Mouse (Mus musculus) midbrain, embryonic 11.5 days (tissue): ENCODE results near the gene Pip5k1b. TPM values are rescaled to one million over a fixed set of nuclear protein-coding genes. Genes with fewer than 3 reads are reported as not detected.
A peak's percentile ranks its signal among the peaks of the same experiment; 100 is the strongest.

Experiments used
- ATAC-seq: fragments of 200-750 bp; cut with Nextera tagmentation; 2 replicates; pipeline ENCODE4 v1.8.0; 2017; ENCODE audit warnings: moderate TSS enrichment, moderate library complexity; ENCODE audit not compliant: low FRiP score
- DNase-seq: peaks from one replicate; pipeline ENCODE4 v3.0.0; 2015; ENCODE audit warnings: low spot score; ENCODE audit errors: missing footprints
- H3K27ac ChIP-seq: fragments of 300-500 bp; sonication (generic); 2 replicates; pipeline ENCODE4 v1.5.1; 2014; ENCODE audit warnings: low read depth, low read length
- H3K27me3 ChIP-seq: fragments of 300-500 bp; sonication (generic); 2 replicates; pipeline ENCODE4 v1.6.1; 2014; ENCODE audit warnings: mild to moderate bottlenecking, low read length, moderate library complexity, mixed read lengths; ENCODE audit not compliant: control insufficient read depth, insufficient read depth
- H3K36me3 ChIP-seq: fragments of 300-500 bp; sonication (generic); 2 replicates; pipeline ENCODE4 v1.6.1; 2014; ENCODE audit warnings: mild to moderate bottlenecking, low read length, moderate library complexity, mixed read lengths; ENCODE audit not compliant: control insufficient read depth, insufficient read depth
- H3K4me1 ChIP-seq: fragments of 300-500 bp; sonication (generic); 2 replicates; pipeline ENCODE4 v1.6.1; 2014; ENCODE audit warnings: low read length; ENCODE audit not compliant: control insufficient read depth, insufficient read depth
- H3K4me2 ChIP-seq: fragments of 300-500 bp; sonication (generic); 2 replicates; pipeline ENCODE4 v1.6.1; 2014; ENCODE audit warnings: mild to moderate bottlenecking, moderate library complexity
- H3K4me3 ChIP-seq: fragments of 300-500 bp; sonication (generic); 2 replicates; pipeline ENCODE4 v1.5.1; 2014; ENCODE audit warnings: low read depth, low read length
- H3K9ac ChIP-seq: fragments of 300-500 bp; sonication (generic); 2 replicates; pipeline ENCODE4 v1.6.1; 2014; ENCODE audit warnings: low read length
- H3K9me3 ChIP-seq: fragments of 300-500 bp; sonication (generic); 2 replicates; pipeline ENCODE4 v1.6.1; 2016; ENCODE audit warnings: low read length; ENCODE audit not compliant: control insufficient read depth
- WGBS: fragments of 180-500 bp; shearing (Covaris S2); extraction: QIAGEN DNeasy Blood & Tissue Kit; methylation state at CpG from one replicate; pipeline ENCODE4 v1.1.7; 2014; 5-methylcytosine and 5-hydroxymethylcytosine counted together
- polyA plus RNA-seq: library from polyadenylated mRNA; unstranded; fragments of >200 nt; fragmentation: Nextera tagmentation; extraction: Ambion mirVana; gene quantifications from 2 replicates; pipeline ENCODE4 v1.2.1, GENCODE M21; 2014

Gene Pip5k1b
- polyA plus RNA-seq, 1 experiment from 2014 or later, result 2.3 TPM

- WGBS, result 73% methylated on average over 3 of the region's 3 CpGs
- Histone ChIP-seq H3K4me3 (no peak overlapping the region), H3K9me3 (no peaks in the 10 kb centered on the region), H3K9ac (no peak overlapping the region), H3K36me3 (no peaks in the 10 kb centered on the region), H3K27me3 (no peaks in the 10 kb centered on the region), H3K4me2 (no peak overlapping the region), H3K27ac (no peak overlapping the region), H3K4me1 (no peaks in the 10 kb centered on the region)
- ATAC-seq (no peak), DNase-seq (no peak)
Measured at GRCm38 (mm10) chr19:24499291-24499690, 56.4 kb downstream of the Pip5k1b start.

DNA sequence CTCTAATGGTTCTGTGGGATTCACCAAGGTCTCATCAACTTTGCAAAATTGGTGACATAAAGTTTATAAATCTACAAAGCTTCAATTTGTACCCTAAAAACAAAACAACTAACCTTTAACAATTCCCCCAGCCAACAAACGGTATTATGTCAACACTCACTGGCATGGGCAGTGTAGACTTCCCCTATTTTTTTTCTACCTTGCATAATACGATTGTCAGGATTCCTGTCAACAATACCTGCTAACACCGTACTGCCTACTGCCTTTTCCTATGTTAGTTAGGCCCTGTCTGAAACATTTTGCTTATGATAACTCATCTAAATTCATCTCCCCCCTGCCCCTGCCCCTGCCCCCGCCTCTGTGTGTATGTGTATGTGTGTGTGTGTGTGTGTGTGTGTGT, 61.8 kb downstream of the Pip5k1b start:
- no peaks in the 10 kb centered on the region for H3K36me3 ChIP-seq
- H3K27ac ChIP-seq, result no peak overlapping the region
- ATAC-seq (no peak), DNase-seq (no peak)
- H3K4me1 ChIP-seq, result peaks cover 3% of the 10 kb centered on the region; the same call in 1 of the 2 replicates
- H3K27me3 ChIP-seq, result no peaks in the 10 kb centered on the region
- H3K4me3 ChIP-seq, result no peak overlapping the region
- WGBS, result 89% methylated on average over 4 of the region's 4 CpGs
- H3K4me2 ChIP-seq, result no peak overlapping the region
- H3K9me3 ChIP-seq, result no peaks in the 10 kb centered on the region
- H3K9ac ChIP-seq, result no peak overlapping the region

GRCm38 (mm10) chr19:24491824-24492223, 63.8 kb downstream of the Pip5k1b start:
- Histone ChIP-seq H3K4me2 (no peak overlapping the region), H3K36me3 (no peaks in the 10 kb centered on the region), H3K27ac (no peak overlapping the region), H3K9me3 (no peaks in the 10 kb centered on the region), H3K4me1 (peaks cover 3% of the 10 kb centered on the region; the same call in 1 of the 2 replicates), H3K9ac (no peak overlapping the region), H3K27me3 (no peaks in the 10 kb centered on the region; the same call in 1 of the 2 replicates), H3K4me3 (no peak overlapping the region)
- ATAC-seq (no peak), DNase-seq (no peak)
- 18% methylated on average over 3 of the region's 3 CpGs for WGBS

GRCm38 (mm10) chr19:24490275-24490674, 65.4 kb downstream of the Pip5k1b start:
- peaks cover 6% of the 10 kb centered on the region for H3K4me1 ChIP-seq
- no peak overlapping the region for H3K27ac ChIP-seq
- H3K27me3 ChIP-seq, result no peaks in the 10 kb centered on the region; the same call in 1 of the 2 replicates
- H3K4me2 ChIP-seq, result no peak overlapping the region
- WGBS, result 74% methylated on average over 5 of the region's 5 CpGs
- ATAC-seq (no peak), DNase-seq (no peak)
- no peak overlapping the region for H3K4me3 ChIP-seq
- no peaks in the 10 kb centered on the region for H3K36me3 ChIP-seq
- H3K9me3 ChIP-seq, result no peaks in the 10 kb centered on the region
- H3K9ac ChIP-seq, result no peak overlapping the region

DNA sequence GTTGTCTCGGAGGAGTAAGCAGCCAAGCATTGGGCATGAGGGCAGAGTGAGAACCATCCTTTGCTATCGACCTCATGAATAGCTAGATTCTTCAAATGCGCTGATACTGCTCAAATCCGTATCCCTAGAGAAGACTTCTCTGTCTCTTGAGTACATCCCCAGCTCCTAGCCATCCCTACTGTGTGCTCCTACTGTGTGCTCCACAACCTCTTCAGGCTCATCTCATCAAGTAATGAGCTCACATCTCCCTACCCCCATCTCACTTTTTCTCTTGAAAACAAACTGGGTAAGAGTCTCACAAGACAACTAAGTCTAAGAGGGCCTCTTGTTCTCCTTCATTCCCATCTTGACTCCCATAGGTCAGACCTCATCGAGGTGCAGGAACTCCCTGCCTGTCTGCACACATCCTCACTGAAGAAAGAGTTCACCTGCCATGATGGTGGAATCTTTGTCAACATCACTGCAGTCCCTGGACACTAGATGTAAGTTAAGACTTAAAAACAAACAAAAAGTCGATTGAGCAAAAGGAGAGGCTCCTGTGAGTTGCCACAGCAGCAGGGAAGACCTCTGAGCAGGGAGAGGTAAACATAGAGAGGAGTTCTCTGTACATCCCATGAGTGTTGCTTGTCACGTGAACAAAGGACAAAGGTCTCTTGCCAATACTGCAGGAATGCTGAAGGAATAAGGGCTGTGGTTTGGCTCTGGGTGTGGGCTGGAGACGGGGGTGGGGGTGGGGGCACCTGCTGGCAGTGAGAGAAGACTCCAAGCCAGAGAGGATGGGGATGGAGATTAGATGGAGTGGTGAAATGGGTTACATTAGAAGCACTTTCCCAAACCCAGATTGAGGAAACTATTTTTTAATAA, 69.0 kb downstream of the Pip5k1b start:
- Histone ChIP-seq H3K4me1 (peaks cover 14% of the 10 kb centered on the region), H3K27ac (no peak overlapping the region), H3K36me3 (no peaks in the 10 kb centered on the region), H3K4me3 (no peak overlapping the region), H3K9me3 (no peaks in the 10 kb centered on the region), H3K4me2 (no peak overlapping the region), H3K27me3 (no peaks in the 10 kb centered on the region; the same call in 1 of the 2 replicates), H3K9ac (no peak overlapping the region)
- no peak for DNase-seq
- ATAC-seq, result no peak
- 80% methylated on average over 8 of the region's 8 CpGs for WGBS

DNA sequence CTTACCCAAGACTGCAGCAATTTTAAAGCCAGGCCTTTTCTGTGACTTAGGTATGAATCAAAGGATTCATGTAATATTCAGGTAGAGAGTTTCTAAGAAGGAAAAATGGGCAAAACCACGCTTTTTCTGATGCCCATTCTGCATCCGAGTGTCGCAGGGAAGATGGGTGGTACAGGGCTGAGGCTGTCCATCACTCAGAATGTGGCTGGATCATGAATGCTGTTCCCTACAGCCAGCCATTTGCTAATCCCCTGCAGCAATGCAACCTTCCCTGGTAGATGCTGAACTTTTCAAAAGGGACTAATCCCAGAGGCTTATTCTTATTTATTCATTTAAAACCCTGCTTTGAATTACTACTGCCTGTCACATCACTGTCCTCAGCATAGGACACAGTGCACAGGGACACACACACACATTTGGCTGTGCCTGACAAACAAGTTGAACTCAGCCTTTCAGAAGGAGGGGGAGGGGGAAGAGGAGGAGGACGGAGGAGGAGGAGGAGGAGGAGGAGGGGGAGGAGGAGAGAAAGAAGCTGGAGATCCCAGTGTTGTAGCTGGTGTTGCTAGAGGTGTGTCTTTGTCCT, 71.0 kb downstream of the Pip5k1b start:
- Histone ChIP-seq H3K4me2 (no peak overlapping the region), H3K9me3 (no peaks in the 10 kb centered on the region), H3K4me1 (peaks cover 14% of the 10 kb centered on the region), H3K27ac (no peak overlapping the region; the same call in 1 of the 2 replicates), H3K4me3 (no peak overlapping the region), H3K27me3 (no peaks in the 10 kb centered on the region; the same call in 1 of the 2 replicates), H3K36me3 (no peaks in the 10 kb centered on the region), H3K9ac (no peak overlapping the region)
- ATAC-seq (peak; percentile 90), DNase-seq (peak; percentile 87)
- 22% methylated on average over 3 of the region's 4 CpGs for WGBS

GRCm38 (mm10) chr19:24480916-24481315, 74.8 kb downstream of the Pip5k1b start:
- no peaks in the 10 kb centered on the region for H3K9me3 ChIP-seq
- no peak overlapping the region for H3K4me3 ChIP-seq
- H3K4me2 ChIP-seq, result no peak overlapping the region
- no peaks in the 10 kb centered on the region for H3K36me3 ChIP-seq
- no peak overlapping the region for H3K9ac ChIP-seq
- no peak overlapping the region for H3K27ac ChIP-seq
- WGBS, result 68% methylated on average over 2 of the region's 2 CpGs
- no peaks in the 10 kb centered on the region for H3K27me3 ChIP-seq
- ATAC-seq (no peak), DNase-seq (no peak)
- H3K4me1 ChIP-seq, result peaks cover 14% of the 10 kb centered on the region

DNA sequence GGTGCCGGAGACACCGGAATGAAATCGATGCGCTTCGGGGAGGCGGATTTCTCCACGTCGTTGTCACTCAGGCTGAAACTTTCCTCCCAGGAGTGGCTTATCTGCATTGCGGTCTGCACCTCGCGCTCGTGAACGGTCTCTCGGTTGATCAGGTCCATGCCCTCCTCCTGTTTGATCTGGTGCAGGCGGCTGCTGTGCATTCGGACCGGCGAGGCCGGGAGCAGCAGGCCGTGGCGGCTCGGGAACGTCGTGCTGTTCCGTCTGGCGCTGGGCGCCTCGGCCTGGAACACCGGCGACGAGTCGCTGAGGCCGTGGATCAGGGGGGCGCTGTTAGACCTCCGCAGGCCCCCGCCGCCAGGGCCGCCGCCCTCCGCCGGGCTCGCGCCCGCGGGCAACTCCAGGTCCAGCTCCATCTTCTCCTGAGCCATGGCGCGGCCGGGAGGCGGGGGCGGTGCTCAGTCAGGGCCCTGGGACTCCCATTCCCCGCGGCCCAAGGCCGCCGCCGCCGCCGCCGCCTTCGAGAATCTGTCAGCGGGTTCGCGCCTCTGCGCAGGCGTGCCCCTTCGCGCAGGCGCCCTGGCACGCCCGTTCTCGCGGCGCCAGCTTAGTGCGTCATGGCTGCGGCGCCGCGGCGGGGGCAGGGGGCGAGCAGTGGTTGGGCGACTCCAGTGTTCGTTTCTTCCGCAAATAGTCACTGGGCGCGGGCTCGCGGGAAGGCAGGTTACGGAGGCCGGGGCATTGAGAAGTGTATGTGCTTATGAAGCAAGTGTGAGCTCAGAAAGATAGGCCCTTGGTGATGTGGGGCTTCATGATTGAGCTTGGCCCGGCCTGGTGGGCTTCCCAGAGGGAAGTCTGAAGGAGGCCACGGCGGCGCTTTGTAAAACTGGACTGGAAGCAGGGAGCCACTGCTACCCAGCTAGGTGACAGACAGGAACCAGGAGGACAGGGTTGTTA, 78.5 kb downstream of the Pip5k1b start, which contains the start of gene Fam122a:
Fam122a (minus strand) TSS at position 428 of the 954 bp plus-strand sequence.
- ATAC-seq, result peak; percentile 95

More for the DNA sequence above, 78.5 kb downstream of the Pip5k1b start, which contains the start of gene Fam122a:
- Histone ChIP-seq H3K36me3 (no peaks in the 10 kb centered on the region), H3K9me3 (no peaks in the 10 kb centered on the region), H3K27me3 (no peaks in the 10 kb centered on the region), H3K4me3 (peak within 1 kb of the TSS; percentile 68), H3K27ac (peak within 1 kb of the TSS; percentile 79), H3K4me1 (peaks cover 4% of the 10 kb centered on the region; the same call in 1 of the 2 replicates), H3K9ac (peak within 1 kb of the TSS; percentile 92), H3K4me2 (peak within 1 kb of the TSS; percentile 84)
- under 1% methylated on average over 90 of the region's 92 CpGs for WGBS
- DNase-seq, result peak; percentile 100
